Mouse (Mus musculus): Measurements from ENCODE around the gene Itgb5. TPM values are rescaled to one million over a fixed set of nuclear protein-coding genes. Genes with fewer than 3 reads are reported as not detected.

Gene Itgb5
- polyA plus RNA-seq, 2 experiments: 10.8 to 14.1 TPM

DNA sequence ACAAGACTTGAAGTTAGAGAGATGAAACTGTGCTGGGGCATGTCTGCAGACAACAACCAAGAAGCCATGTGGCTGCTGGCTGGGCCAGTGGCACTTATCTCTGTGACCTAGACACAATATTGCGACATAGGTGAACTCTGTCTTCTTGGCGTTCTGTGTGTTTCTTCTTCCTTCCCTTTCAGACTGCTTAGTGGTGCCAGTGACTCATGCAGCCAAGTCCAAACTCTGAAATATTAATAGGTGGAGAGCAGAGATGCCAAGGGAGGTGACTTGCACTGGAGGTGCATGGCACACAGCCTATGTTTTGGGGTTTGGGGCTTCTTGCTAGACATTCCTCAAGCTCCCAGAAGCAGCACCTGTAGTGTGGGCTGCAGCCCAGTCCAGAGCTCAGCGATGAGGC lies 7.2 kb downstream of the Itgb5 start:
- peaks cover 0 to 23% of the 10 kb centered on the region in 2 experiments; a peak in 2 of 4 replicates for H3K4me1 ChIP-seq (replicated peaks; ENCODE audit: control insufficient read depth in 2 of 2, insufficient read depth in 2 of 2, low read length in 1 of 2)
- H3K27ac ChIP-seq: no peak overlapping the region
- DNase-seq (ENCODE audit: low read depth in 3 of 3, low spot score in 3 of 3) (no peak), ATAC-seq (ENCODE audit: insufficient read depth) (no peak)
- H3K27me3 ChIP-seq (ENCODE audit: control insufficient read depth, insufficient read depth, low read length): peaks cover 23% of the 10 kb centered on the region
- H3K4me2 ChIP-seq (ENCODE audit: low read depth): no peak overlapping the region
- no peaks in the 10 kb centered on the region for H3K9me3 ChIP-seq (ENCODE audit: control insufficient read depth, low read length)
- no peak overlapping the region for H3K9ac ChIP-seq (replicated peaks)
- 32% methylated on average over 3 of the region's 3 CpGs for WGBS (ENCODE audit: insufficient replicate concordance)
- no peak overlapping the region for H3K4me3 ChIP-seq (ENCODE audit: insufficient read depth in 1 of 2, low read depth in 2 of 2, low read length in 2 of 2)
- TF ChIP-seq CTCF (IDR thresholded peaks at IDR 0.05; ENCODE audit: low read depth) (no peak), EP300 (IDR thresholded peaks at IDR 0.05; ENCODE audit: low read depth) (no peak)
- H3K36me3 ChIP-seq (replicated peaks; ENCODE audit: control insufficient read depth, insufficient read depth, low read depth): no peaks in the 10 kb centered on the region

DNA sequence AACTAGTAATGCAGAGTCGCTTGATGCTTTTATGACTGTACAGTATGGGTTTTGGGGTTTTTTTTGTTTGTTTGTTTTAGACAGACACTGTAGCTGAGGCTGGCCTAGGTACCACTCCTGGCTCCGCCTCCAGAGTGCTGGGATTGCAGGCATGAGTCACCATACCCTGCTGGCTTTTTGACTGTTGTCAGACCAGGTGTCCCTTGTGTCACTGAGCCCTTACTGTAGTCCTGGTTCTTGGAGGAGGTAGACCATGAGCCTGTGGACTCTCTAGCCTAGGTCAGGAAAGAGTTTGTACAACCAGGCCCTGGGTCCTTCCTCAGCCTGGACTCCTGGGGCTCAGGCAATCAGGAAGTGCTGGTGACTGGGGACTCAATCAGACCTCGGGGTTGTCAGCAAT lies 7.7 kb downstream of the Itgb5 start:
- 33% methylated on average over 3 of the region's 3 CpGs for WGBS (ENCODE audit: insufficient replicate concordance)
- H3K36me3 ChIP-seq (replicated peaks; ENCODE audit: control insufficient read depth, insufficient read depth, low read depth): no peaks in the 10 kb centered on the region
- no peak overlapping the region for H3K4me3 ChIP-seq (ENCODE audit: insufficient read depth in 1 of 2, low read depth in 2 of 2, low read length in 2 of 2)
- H3K4me1 ChIP-seq (replicated peaks; ENCODE audit: control insufficient read depth in 2 of 2, insufficient read depth in 2 of 2, low read length in 1 of 2): peaks cover 0 to 22% of the 10 kb centered on the region in 2 experiments; a peak in 2 of 4 replicates
- H3K27me3 ChIP-seq (ENCODE audit: control insufficient read depth, insufficient read depth, low read length): peaks cover 20% of the 10 kb centered on the region
- no peaks in the 10 kb centered on the region for H3K9me3 ChIP-seq (ENCODE audit: control insufficient read depth, low read length)
- no peak overlapping the region for H3K9ac ChIP-seq (replicated peaks)
- H3K4me2 ChIP-seq (ENCODE audit: low read depth): no peak overlapping the region
- DNase-seq (ENCODE audit: low read depth in 3 of 3, low spot score in 3 of 3): no peak
- TF ChIP-seq CTCF (IDR thresholded peaks at IDR 0.05; ENCODE audit: low read depth) (no peak), EP300 (IDR thresholded peaks at IDR 0.05; ENCODE audit: low read depth) (no peak)
- H3K27ac ChIP-seq: no peak overlapping the region
- no peak for ATAC-seq (ENCODE audit: insufficient read depth)

DNA sequence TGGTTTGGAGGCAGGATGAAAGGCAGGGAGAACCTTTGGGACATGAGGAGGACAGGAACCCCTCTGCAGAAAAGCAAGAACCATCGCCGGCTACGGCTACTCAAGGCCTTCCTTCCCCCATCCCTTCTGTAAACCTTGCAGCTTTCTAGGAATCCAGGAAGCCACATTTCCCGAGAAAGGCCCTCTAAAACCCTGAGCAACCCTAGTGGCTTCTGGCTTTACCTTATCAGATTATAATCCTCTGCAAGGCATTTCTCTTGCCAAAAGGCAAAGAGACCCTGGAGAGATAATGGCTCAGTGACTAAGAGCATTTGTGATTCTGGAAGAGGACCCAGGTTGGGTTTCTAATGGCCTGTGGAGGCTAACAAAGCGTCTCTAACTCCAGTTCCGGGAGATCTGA lies 11.2 kb downstream of the Itgb5 start:
- H3K4me2 ChIP-seq (ENCODE audit: low read depth): no peak overlapping the region
- TF ChIP-seq CTCF (IDR thresholded peaks at IDR 0.05; ENCODE audit: low read depth): no peak
- no peak for TF ChIP-seq EP300 (IDR thresholded peaks at IDR 0.05; ENCODE audit: low read depth)
- H3K9me3 ChIP-seq (ENCODE audit: control insufficient read depth, low read length): no peaks in the 10 kb centered on the region
- no peak overlapping the region for H3K27ac ChIP-seq
- WGBS (ENCODE audit: insufficient replicate concordance): 32% methylated on average over 6 of the region's 6 CpGs
- H3K36me3 ChIP-seq (replicated peaks; ENCODE audit: control insufficient read depth, insufficient read depth, low read depth): no peaks in the 10 kb centered on the region
- ATAC-seq (ENCODE audit: insufficient read depth) (no peak), DNase-seq (ENCODE audit: low read depth in 3 of 3, low spot score in 3 of 3) (no peak)
- no peaks in the 10 kb centered on the region; the same call in 1 of the 2 replicates for H3K27me3 ChIP-seq (ENCODE audit: control insufficient read depth, insufficient read depth, low read length)
- no peak overlapping the region for H3K9ac ChIP-seq (replicated peaks)
- H3K4me1 ChIP-seq (replicated peaks; ENCODE audit: control insufficient read depth in 2 of 2, insufficient read depth in 2 of 2, low read length in 1 of 2): peaks cover 0 to 8% of the 10 kb centered on the region in 2 experiments; a peak in 2 of 4 replicates
- no peak overlapping the region for H3K4me3 ChIP-seq (ENCODE audit: insufficient read depth in 1 of 2, low read depth in 2 of 2, low read length in 2 of 2)

DNA sequence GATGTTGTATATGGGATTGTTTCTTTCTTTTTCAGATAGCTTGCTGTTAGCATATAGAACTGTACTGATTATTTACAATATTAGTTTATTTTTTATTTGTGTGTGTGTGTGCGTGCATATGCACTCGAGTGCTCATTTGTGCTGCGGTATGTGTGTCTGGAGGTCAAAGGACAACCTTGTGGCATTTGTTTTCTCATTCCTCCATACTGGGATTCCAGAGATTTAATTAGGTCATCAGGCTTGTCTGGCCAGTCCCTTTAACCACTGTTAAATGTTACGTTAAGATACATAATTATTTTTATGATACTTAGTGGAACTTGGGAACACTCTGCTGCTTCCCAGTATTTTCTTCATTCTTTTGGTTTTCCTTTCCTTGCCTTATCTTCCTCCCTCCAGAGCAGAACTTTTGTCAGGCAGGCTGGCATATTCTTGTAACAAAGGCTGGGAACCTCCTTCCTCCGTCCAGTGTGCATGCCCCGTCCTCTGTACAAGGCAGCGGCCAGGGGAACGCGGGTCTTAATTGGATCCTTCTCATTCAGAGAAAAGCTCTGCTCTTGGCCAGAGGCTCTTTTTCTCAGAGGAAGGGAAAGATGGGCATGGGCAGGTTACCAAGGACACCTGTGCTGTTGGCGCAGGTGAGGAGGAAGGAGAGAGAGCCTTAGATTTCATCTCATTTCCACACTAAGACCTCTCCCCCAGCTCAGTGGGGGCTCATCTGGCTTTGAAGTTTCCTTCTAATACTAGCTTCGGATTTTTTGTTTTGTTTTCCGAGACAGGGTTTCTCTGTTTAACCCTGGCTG lies 12.8 kb downstream of the Itgb5 start:
- no peak overlapping the region for H3K27ac ChIP-seq
- no peak for DNase-seq (ENCODE audit: low read depth in 3 of 3, low spot score in 3 of 3)

DNA sequence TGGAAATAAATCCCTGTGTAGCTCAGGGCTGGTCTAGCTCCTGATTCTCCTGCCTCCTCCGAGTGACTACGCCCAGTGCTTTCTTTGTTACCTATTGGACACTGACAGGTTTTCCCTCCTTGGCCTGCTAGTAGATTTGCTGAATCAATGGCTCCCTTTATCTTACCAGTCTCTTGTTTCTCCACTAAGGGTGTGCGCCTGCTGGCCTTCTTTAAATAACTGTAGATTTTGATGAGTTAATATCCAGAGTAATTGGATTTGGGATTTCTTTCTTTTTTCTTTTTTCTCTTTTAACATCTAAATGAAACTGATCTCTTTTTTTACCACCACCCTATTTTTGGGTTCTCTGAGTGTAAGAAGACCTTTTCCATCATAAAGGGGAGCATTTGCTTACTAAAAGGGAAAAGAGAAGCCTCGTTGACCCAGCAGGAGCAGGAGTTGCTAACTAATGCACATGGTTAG lies 14.7 kb downstream of the Itgb5 start:
- no peak overlapping the region for H3K9ac ChIP-seq (replicated peaks)
- H3K4me1 ChIP-seq (replicated peaks; ENCODE audit: control insufficient read depth in 2 of 2, insufficient read depth in 2 of 2, low read length in 1 of 2): no peaks in the 10 kb centered on the region
- H3K4me2 ChIP-seq (ENCODE audit: low read depth): no peak overlapping the region
- no peak overlapping the region for H3K27ac ChIP-seq
- ATAC-seq (ENCODE audit: insufficient read depth): no peak
- H3K36me3 ChIP-seq (replicated peaks; ENCODE audit: control insufficient read depth, insufficient read depth, low read depth): no peaks in the 10 kb centered on the region
- DNase-seq (ENCODE audit: low read depth in 3 of 3, low spot score in 3 of 3): no peak
- H3K4me3 ChIP-seq (ENCODE audit: insufficient read depth in 1 of 2, low read depth in 2 of 2, low read length in 2 of 2): no peak overlapping the region
- WGBS (ENCODE audit: insufficient replicate concordance): 54% methylated on average over 4 of the region's 4 CpGs
- no peaks in the 10 kb centered on the region for H3K9me3 ChIP-seq (ENCODE audit: control insufficient read depth, low read length)
- H3K27me3 ChIP-seq (ENCODE audit: control insufficient read depth, insufficient read depth, low read length): no peaks in the 10 kb centered on the region
- no peak for TF ChIP-seq CTCF (IDR thresholded peaks at IDR 0.05; ENCODE audit: low read depth)
- no peak for TF ChIP-seq EP300 (IDR thresholded peaks at IDR 0.05; ENCODE audit: low read depth)

More for the DNA sequence above, 12.8 kb downstream of the Itgb5 start:
- Histone ChIP-seq H3K36me3 (replicated peaks; ENCODE audit: control insufficient read depth, insufficient read depth, low read depth) (no peaks in the 10 kb centered on the region), H3K9ac (replicated peaks) (no peak overlapping the region), H3K4me1 (replicated peaks; ENCODE audit: control insufficient read depth in 2 of 2, insufficient read depth in 2 of 2, low read length in 1 of 2) (peaks cover 0 to 2% of the 10 kb centered on the region in 2 experiments; a peak in 2 of 4 replicates), H3K27me3 (ENCODE audit: control insufficient read depth, insufficient read depth, low read length) (no peaks in the 10 kb centered on the region), H3K4me2 (ENCODE audit: low read depth) (no peak overlapping the region), H3K9me3 (ENCODE audit: control insufficient read depth, low read length) (no peaks in the 10 kb centered on the region), H3K4me3 (ENCODE audit: insufficient read depth in 1 of 2, low read depth in 2 of 2, low read length in 2 of 2) (no peak overlapping the region)
- TF ChIP-seq CTCF (IDR thresholded peaks at IDR 0.05; ENCODE audit: low read depth) (no peak), EP300 (IDR thresholded peaks at IDR 0.05; ENCODE audit: low read depth) (no peak)
- no peak for ATAC-seq (ENCODE audit: insufficient read depth)
- 71% methylated on average over 12 of the region's 12 CpGs for WGBS (ENCODE audit: insufficient replicate concordance)

Data from liver, embryonic 14.5 days (tissue).